Mouse (Mus musculus): ENCODE data around the gene Clcn6.
A peak's percentile ranks its signal among the peaks of the same experiment; 100 is the strongest.

Gene Clcn6

GRCm38 (mm10) chr4:147985205-147986132, 53.2 kb downstream of the Clcn6 start, which contains the start of gene Nppb:
TSS of gene Nppb (plus strand) at chr4:147985788.
- DNase-seq (ENCODE audit: low spot score) = peak; percentile 40

GRCm38 (mm10) chr4:147979441-147979860, 59.2 kb downstream of the Clcn6 start:
- no peak for DNase-seq (ENCODE audit: low spot score)

- no peak for DNase-seq (ENCODE audit: low spot score)
Measured at GRCm38 (mm10) chr4:147978391-147978790, 60.2 kb downstream of the Clcn6 start.

DNA sequence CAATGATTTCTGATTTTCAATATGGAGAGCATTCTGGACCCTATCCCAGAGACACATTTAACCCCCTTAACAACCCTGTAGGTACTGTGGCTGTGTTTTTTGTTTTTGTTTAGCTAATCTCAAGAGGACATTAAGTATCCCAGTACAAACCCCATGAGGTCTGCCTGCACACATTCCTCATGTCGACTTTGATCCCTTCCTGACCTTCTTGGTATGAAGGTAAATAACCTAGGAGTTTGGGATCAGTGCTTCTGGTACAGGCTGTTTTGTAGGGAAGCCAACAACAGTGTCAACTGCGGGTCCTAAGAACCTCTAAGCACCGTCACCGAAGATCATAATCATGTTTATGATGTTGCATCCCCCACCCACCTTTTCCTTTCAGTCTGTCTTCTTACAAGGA, 60.9 kb downstream of the Clcn6 start:
- no peak for DNase-seq (ENCODE audit: low spot score)

GRCm38 (mm10) chr4:147976237-147976636, 62.4 kb downstream of the Clcn6 start:
- no peak for DNase-seq (ENCODE audit: low spot score)

- no peak for DNase-seq (ENCODE audit: low spot score)
Measured at GRCm38 (mm10) chr4:147969337-147969736, 69.3 kb downstream of the Clcn6 start.

DNA sequence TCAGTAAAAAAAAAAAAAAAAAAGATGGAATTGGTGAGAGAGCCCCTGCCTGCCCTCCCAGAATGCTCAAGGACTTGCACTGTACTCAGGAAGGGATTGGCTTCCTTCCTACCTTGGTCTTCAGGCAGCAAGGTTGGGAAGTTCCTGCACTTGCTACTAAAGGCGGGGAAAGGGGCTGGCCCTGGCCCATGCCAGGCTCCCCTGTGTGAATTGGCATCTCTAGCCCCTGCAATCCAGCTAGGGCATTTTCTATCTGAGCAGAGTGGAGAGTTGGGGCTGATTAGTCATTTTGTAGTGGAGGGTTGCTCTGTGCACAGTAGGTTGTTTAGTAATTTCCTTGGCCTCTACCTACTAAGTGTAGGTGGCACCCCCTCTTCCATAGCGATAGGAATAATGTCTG, 69.8 kb downstream of the Clcn6 start:
- DNase-seq (ENCODE audit: low spot score) = no peak

GRCm38 (mm10) chr4:147965712-147966111, 72.9 kb downstream of the Clcn6 start:
- DNase-seq (ENCODE audit: low spot score) = no peak

GRCm38 (mm10) chr4:147963623-147964022, 75.0 kb downstream of the Clcn6 start:
- no peak for DNase-seq (ENCODE audit: low spot score)

DNA sequence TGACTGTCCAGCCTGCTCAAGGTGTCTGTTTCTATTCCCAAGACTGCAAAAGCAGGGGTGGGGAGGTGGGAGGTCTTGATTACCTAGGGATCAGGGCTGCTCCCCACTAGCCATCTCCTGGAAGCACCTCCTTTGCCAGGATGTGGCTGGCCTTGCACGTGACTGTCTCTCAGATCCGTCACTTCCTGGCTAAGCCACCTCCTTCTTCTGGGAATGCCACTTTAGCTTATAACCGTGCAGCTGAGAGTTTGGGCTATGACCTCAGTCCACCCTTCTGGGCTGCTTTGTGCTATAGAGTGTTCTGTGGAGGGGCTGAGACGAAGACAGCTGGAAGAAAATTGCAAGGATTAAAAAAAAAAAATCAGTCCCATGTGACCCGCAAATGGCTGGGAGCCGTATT, 75.8 kb downstream of the Clcn6 start:
- no peak for DNase-seq (ENCODE audit: low spot score)

- peak; percentile 47 for DNase-seq (ENCODE audit: low spot score)
Measured at GRCm38 (mm10) chr4:147959881-147960831, 78.5 kb downstream of the Clcn6 start.

GRCm38 (mm10) chr4:147957141-147957540, 81.5 kb downstream of the Clcn6 start:
- no peak for DNase-seq (ENCODE audit: low spot score)

All from urinary bladder, postnatal 25 days (tissue).